ENCODE assay signal across 22 mouse cellular contexts in the genomic region with DNA sequence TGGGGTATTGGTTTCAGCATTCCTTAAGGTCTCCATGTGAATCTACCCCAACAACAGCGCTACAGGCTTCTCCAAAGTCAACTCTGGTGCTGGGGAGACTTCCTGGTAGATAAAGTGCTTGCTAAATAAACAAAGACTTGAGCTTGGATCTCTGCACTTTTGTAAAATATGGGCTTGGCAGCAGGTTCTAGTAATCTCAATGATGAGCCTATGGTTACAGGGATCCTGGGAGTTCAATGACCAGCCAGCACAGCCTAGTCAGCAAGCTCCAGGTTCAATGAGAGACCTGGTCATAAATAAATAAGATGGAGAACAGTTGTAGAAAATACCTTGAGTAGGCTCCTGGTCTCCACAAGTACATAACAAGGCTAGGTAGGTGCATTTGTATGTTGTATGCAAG. TPM values are rescaled to one million over a fixed set of nuclear protein-coding genes. Genes with fewer than 3 reads are reported as not detected.
DNase-seq lines count a peak whose midpoint lies in the region; ATAC-seq and TF ChIP-seq lines count a peak whose summit lies in the region.
"Had no signal": no experiment of that assay in that cellular context is flagged by ENCODE, and none has a peak within 500 bp of the region (broad histone marks: within the 10 kb centered on the region; RNA-seq: fewer than 3 reads in every experiment).

No protein-coding gene starts in this region.

- TF ChIP-seq EP300 in liver, postnatal 0 days (IDR thresholded peaks at IDR 0.05; ENCODE audit: low read depth) = no peak

- H3K9me3 ChIP-seq in heart, embryonic 10.5 days = no peaks in the 10 kb centered on the region
- no peaks in the 10 kb centered on the region for H3K9me3 ChIP-seq in liver, postnatal 0 days (ENCODE audit: low read length)
- H3K9me3 ChIP-seq in intestine, embryonic 16.5 days (ENCODE audit: control insufficient read depth, low read length) = no peaks in the 10 kb centered on the region
- no peaks in the 10 kb centered on the region for H3K9me3 ChIP-seq in hindbrain, postnatal 0 days (ENCODE audit: low read length)
- H3K9me3 ChIP-seq: embryonic facial prominence, embryonic 13.5 days; embryonic facial prominence, embryonic 15.5 days; forebrain, embryonic 10.5 days; forebrain, embryonic 12.5 days had no signal

- H3K36me3 ChIP-seq in heart, embryonic 10.5 days = no peaks in the 10 kb centered on the region
- H3K36me3 ChIP-seq in liver, adult 2 months (ENCODE audit: control insufficient read depth, insufficient read depth, low read length) = no peaks in the 10 kb centered on the region
- H3K36me3 ChIP-seq in liver, postnatal 0 days (replicated peaks; ENCODE audit: insufficient read depth, low read length) = no peaks in the 10 kb centered on the region
- no peaks in the 10 kb centered on the region for H3K36me3 ChIP-seq in intestine, embryonic 16.5 days (ENCODE audit: control insufficient read depth, insufficient read depth, low read length)
- no peaks in the 10 kb centered on the region for H3K36me3 ChIP-seq in hindbrain, postnatal 0 days (ENCODE audit: insufficient read depth, low read length)
- H3K36me3 ChIP-seq: embryonic facial prominence, embryonic 13.5 days; embryonic facial prominence, embryonic 15.5 days; forebrain, embryonic 10.5 days; forebrain, embryonic 12.5 days had no signal

- no peak for TF ChIP-seq POLR2A in liver, adult 2 months (IDR thresholded peaks at IDR 0.05; ENCODE audit: extremely low read depth, insufficient read depth, low read length)

- intact Hi-C loops in heart, postnatal 25 days (cut with DNase I) = no loop called here

- no peak overlapping the region for H3K4me3 ChIP-seq in heart, embryonic 10.5 days
- no peak overlapping the region for H3K4me3 ChIP-seq in liver, adult 2 months (ENCODE audit: insufficient read depth, low read depth, low read length)
- H3K4me3 ChIP-seq in liver, postnatal 0 days (ENCODE audit: low read depth, low read length) = no peak overlapping the region
- no peak overlapping the region for H3K4me3 ChIP-seq in intestine, embryonic 16.5 days (ENCODE audit: low read length)
- H3K4me3 ChIP-seq in hindbrain, postnatal 0 days (ENCODE audit: low read length) = no peak overlapping the region
- H3K4me3 ChIP-seq: embryonic facial prominence, embryonic 13.5 days; embryonic facial prominence, embryonic 15.5 days; erythroblast, embryonic 14.5 days; forebrain, embryonic 10.5 days; forebrain, embryonic 12.5 days had no signal

- no peak overlapping the region for H3K27ac ChIP-seq in heart, embryonic 10.5 days
- no peak overlapping the region for H3K27ac ChIP-seq in liver, adult 2 months (replicated peaks; ENCODE audit: insufficient read depth, low read depth, low read length)
- no peak overlapping the region for H3K27ac ChIP-seq in liver, postnatal 0 days (ENCODE audit: low read depth)
- no peak overlapping the region for H3K27ac ChIP-seq in intestine, embryonic 16.5 days (ENCODE audit: low read length)
- H3K27ac ChIP-seq in hindbrain, postnatal 0 days = no peak overlapping the region
- H3K27ac ChIP-seq: embryonic facial prominence, embryonic 13.5 days; embryonic facial prominence, embryonic 15.5 days; forebrain, embryonic 10.5 days; forebrain, embryonic 12.5 days had no signal

- no peak for ATAC-seq in liver, postnatal 0 days
- peak; percentile 65; the same call in 1 of the 2 replicates for ATAC-seq in intestine, embryonic 16.5 days
- no peak for ATAC-seq in hindbrain, postnatal 0 days
- ATAC-seq: forebrain, embryonic 14.5 days had no signal

- no peaks in the 10 kb centered on the region for H3K79me2 ChIP-seq in liver, adult 2 months (ENCODE audit: control insufficient read depth, insufficient read depth, low read length)

- no peak overlapping the region for H3K4me2 ChIP-seq in liver, postnatal 0 days (ENCODE audit: low read depth, low read length)
- H3K4me2 ChIP-seq in intestine, embryonic 16.5 days (ENCODE audit: low read depth, low read length) = no peak overlapping the region
- H3K4me2 ChIP-seq in hindbrain, postnatal 0 days (ENCODE audit: low read depth, low read length) = no peak overlapping the region
- H3K4me2 ChIP-seq: embryonic facial prominence, embryonic 13.5 days; embryonic facial prominence, embryonic 15.5 days; forebrain, embryonic 12.5 days had no signal

- no peak overlapping the region for H3K9ac ChIP-seq in liver, adult 2 months (ENCODE audit: low read depth, low read length)
- no peak overlapping the region for H3K9ac ChIP-seq in liver, postnatal 0 days (replicated peaks)
- no peak overlapping the region for H3K9ac ChIP-seq in intestine, embryonic 16.5 days (ENCODE audit: low read depth, low read length)
- H3K9ac ChIP-seq in hindbrain, postnatal 0 days (replicated peaks; ENCODE audit: low read length) = no peak overlapping the region
- H3K9ac ChIP-seq: embryonic facial prominence, embryonic 13.5 days; embryonic facial prominence, embryonic 15.5 days; forebrain, embryonic 12.5 days had no signal

- peaks cover 10% of the 10 kb centered on the region for H3K4me1 ChIP-seq in heart, embryonic 10.5 days
- H3K4me1 ChIP-seq in liver, adult 2 months (ENCODE audit: control insufficient read depth, insufficient read depth, low read length) = no peaks in the 10 kb centered on the region
- no peaks in the 10 kb centered on the region for H3K4me1 ChIP-seq in liver, postnatal 0 days (ENCODE audit: insufficient read depth)
- H3K4me1 ChIP-seq in intestine, embryonic 16.5 days (ENCODE audit: control insufficient read depth, insufficient read depth, low read length) = no peaks in the 10 kb centered on the region
- no peaks in the 10 kb centered on the region for H3K4me1 ChIP-seq in hindbrain, postnatal 0 days (ENCODE audit: insufficient read depth, low read length)
- H3K4me1 ChIP-seq: embryonic facial prominence, embryonic 13.5 days; embryonic facial prominence, embryonic 15.5 days; forebrain, embryonic 10.5 days; forebrain, embryonic 12.5 days had no signal

- 52% methylated on average over 1 of the region's 1 CpGs for WGBS in heart, embryonic 10.5 days
- 19% methylated on average over 1 of the region's 1 CpGs for WGBS in liver, adult 2 months
- 44% methylated on average over 1 of the region's 1 CpGs for WGBS in liver, postnatal 0 days (ENCODE audit: insufficient replicate concordance)
- 57% methylated on average over 1 of the region's 1 CpGs for WGBS in intestine, embryonic 16.5 days
- WGBS in hindbrain, postnatal 0 days = 89% methylated on average over 1 of the region's 1 CpGs

- DNase-seq in heart, embryonic 10.5 days (ENCODE audit: low spot score) = peak; percentile 39
- DNase-seq in heart, postnatal 25 days (ENCODE audit: low spot score) = no peak
- DNase-seq in liver, adult 2 months (ENCODE audit: extremely low read depth, low read depth, low spot score) = peak; percentile 62
- DNase-seq in liver, postnatal 0 days = no peak
- DNase-seq in hindbrain, postnatal 0 days (ENCODE audit: low spot score) = no peak
- DNase-seq: adrenal gland, adult 2 months; adrenal gland, postnatal 10 days; adrenal gland, postnatal 25 days; cerebellum, adult 11 months; cerebellum, adult 18-20 months; cerebellum, adult 8-10 months; cerebellum, adult 9-11 months; cerebellum, postnatal 14 days; cerebellum, postnatal 36 days; embryo, embryonic 11 days had no signal

- no peaks in the 10 kb centered on the region for H3K27me3 ChIP-seq in heart, embryonic 10.5 days (ENCODE audit: insufficient read depth, poor library complexity, severe bottlenecking)
- no peaks in the 10 kb centered on the region for H3K27me3 ChIP-seq in liver, adult 2 months (ENCODE audit: control insufficient read depth, insufficient read depth, low read length)
- no peaks in the 10 kb centered on the region for H3K27me3 ChIP-seq in liver, postnatal 0 days (ENCODE audit: insufficient read depth, low read length)
- H3K27me3 ChIP-seq in intestine, embryonic 16.5 days (replicated peaks; ENCODE audit: control insufficient read depth, insufficient read depth, low read length) = no peaks in the 10 kb centered on the region
- no peaks in the 10 kb centered on the region for H3K27me3 ChIP-seq in hindbrain, postnatal 0 days (ENCODE audit: insufficient read depth, low read length)
- H3K27me3 ChIP-seq: embryonic facial prominence, embryonic 13.5 days; embryonic facial prominence, embryonic 15.5 days; forebrain, embryonic 12.5 days had no signal

- no peak for TF ChIP-seq CTCF in liver, adult 2 months (IDR thresholded peaks at IDR 0.05; ENCODE audit: low read depth, low read length)
- no peak for TF ChIP-seq CTCF in liver, postnatal 0 days (IDR thresholded peaks at IDR 0.05; ENCODE audit: low read depth)
- no peak for TF ChIP-seq CTCF in hindbrain, postnatal 0 days (IDR thresholded peaks at IDR 0.05; ENCODE audit: low read depth)

RNA-seq across cellular contexts. Expression of a gene that starts 57.9 kb away (rescaled TPM):
- 7.4 and 10.1 TPM in 2 replicates for polyA plus RNA-seq in heart, embryonic 10.5 days (2016; fragmentation: Nextera tagmentation; extraction: Ambion mirVana)
- total RNA-seq in heart, postnatal 25 days (2021) = 10 to 100 TPM; 10.9 to 15.1 TPM
- 5.3 and 5.6 TPM in 2 replicates for total RNA-seq in liver, adult 2 months (2014; rRNA removed)
- polyA plus RNA-seq in liver, adult 2 months (2012; rRNA removed) = 3.2 and 5.7 TPM in 2 replicates
- polyA plus RNA-seq in liver, postnatal 0 days (2015; fragmentation: Nextera tagmentation; extraction: Ambion mirVana) = 3.4 and 3.8 TPM in 2 replicates
- 13.1 and 13.9 TPM in 2 replicates for polyA plus RNA-seq in intestine, embryonic 16.5 days (2015; fragmentation: Nextera tagmentation; extraction: Ambion mirVana)
- total RNA-seq in hindbrain, postnatal 0 days (2014; rRNA removed) = 11.5 and 14.7 TPM in 2 replicates
- polyA plus RNA-seq in hindbrain, postnatal 0 days (2015; fragmentation: Nextera tagmentation; extraction: Ambion mirVana) = 8.5 and 9.2 TPM in 2 replicates

RNA-seq across cellular contexts. Expression of a gene that starts 58.4 kb away (rescaled TPM):
- 7.7 and 10.8 TPM in 2 replicates for polyA plus RNA-seq in heart, embryonic 10.5 days (2016; fragmentation: Nextera tagmentation; extraction: Ambion mirVana)
- 1 to 10 TPM; 7.8 to 8.1 TPM for total RNA-seq in heart, postnatal 25 days (2021)
- total RNA-seq in liver, adult 2 months (2014; rRNA removed) = 4.6 and 6.2 TPM in 2 replicates
- 0.95 and 1.2 TPM in 2 replicates for polyA plus RNA-seq in liver, adult 2 months (2012; rRNA removed)
- polyA plus RNA-seq in liver, postnatal 0 days (2015; fragmentation: Nextera tagmentation; extraction: Ambion mirVana) = 4.5 TPM in 2 replicates
- 10.3 and 10.7 TPM in 2 replicates for polyA plus RNA-seq in intestine, embryonic 16.5 days (2015; fragmentation: Nextera tagmentation; extraction: Ambion mirVana)
- 7.8 and 9.0 TPM in 2 replicates for total RNA-seq in hindbrain, postnatal 0 days (2014; rRNA removed)
- 21.9 and 24.8 TPM in 2 replicates for polyA plus RNA-seq in hindbrain, postnatal 0 days (2015; fragmentation: Nextera tagmentation; extraction: Ambion mirVana)

Comparison
In these comparisons a context has a peak if more than half of its experiments do, and no peak if none do; other contexts are left out.
1. DNase-seq: peak in heart, embryonic 10.5 days (single experiment) and liver, adult 2 months (single experiment); none in heart, postnatal 25 days (single experiment), liver, postnatal 0 days (single experiment) and hindbrain, postnatal 0 days (single experiment).